In genomic region chr13:67755761-67756160, GRCm38 (mm10) we compare ENCODE assay signal across 15 mouse cellular contexts. TPM values are rescaled to one million over a fixed set of nuclear protein-coding genes. Genes with fewer than 3 reads are reported as not detected.
DNase-seq lines count a peak whose midpoint lies in the region; ATAC-seq lines count a peak whose summit lies in the region.
"Had no signal": no experiment of that assay in that cellular context is flagged by ENCODE, and none has a peak within 500 bp of the region (broad histone marks: within the 10 kb centered on the region; RNA-seq: fewer than 3 reads in every experiment).

No protein-coding gene starts in this region.

- 0 out of 2 replicates have a peak overlapping the region, but pooled peaks have one; percentile 77 for H3K9ac ChIP-seq in forebrain, embryonic 15.5 days (replicated peaks)
- no peak overlapping the region for H3K9ac ChIP-seq in forebrain, embryonic 14.5 days (ENCODE audit: low read length)
- no peak overlapping the region for H3K9ac ChIP-seq in liver, embryonic 13.5 days
- H3K9ac ChIP-seq in liver, embryonic 11.5 days (ENCODE audit: low read depth, low read length) = no peak overlapping the region

- H3K36me3 ChIP-seq in forebrain, embryonic 15.5 days = peaks cover 6% of the 10 kb centered on the region
- no peaks in the 10 kb centered on the region for H3K36me3 ChIP-seq in forebrain, embryonic 14.5 days (ENCODE audit: control insufficient read depth, insufficient read depth, low read length)
- peaks cover 4% of the 10 kb centered on the region; the same call in 1 of the 2 replicates for H3K36me3 ChIP-seq in liver, embryonic 13.5 days
- H3K36me3 ChIP-seq in liver, embryonic 11.5 days (ENCODE audit: control insufficient read depth, insufficient read depth, low read length) = no peaks in the 10 kb centered on the region

- DNase-seq in forebrain, embryonic 14.5 days (ENCODE audit: low spot score) = no peak
- no peak for DNase-seq in liver, embryonic 13.5 days
- no peak for DNase-seq in liver, embryonic 11.5 days (ENCODE audit: low spot score)
- peak; percentile 90 for DNase-seq in adipocyte (ENCODE audit: low spot score)
- peak; percentile 6 for DNase-seq in induced T-regulatory cell, adult 2 months (ENCODE audit: low read depth)
- DNase-seq in spleen, postnatal 36 days (ENCODE audit: low spot score in 2 of 2) = no peak
- no peak for DNase-seq in thymus, postnatal 10 days (ENCODE audit: low spot score in 2 of 2)
- DNase-seq: adrenal gland, postnatal 36 days; cerebellum, adult 11 months; gastrocnemius, postnatal 10 days; kidney, postnatal 14 days; spleen, adult 18-20 months had no signal

- ATAC-seq in forebrain, embryonic 15.5 days (replicated peaks) = no peak
- ATAC-seq in forebrain, embryonic 14.5 days = no peak
- ATAC-seq in liver, embryonic 13.5 days (ENCODE audit: low read depth) = no peak
- ATAC-seq in liver, embryonic 11.5 days (replicated peaks; ENCODE audit: low FRiP score) = no peak

- H3K4me1 ChIP-seq in forebrain, embryonic 15.5 days = peaks cover 8% of the 10 kb centered on the region
- no peaks in the 10 kb centered on the region for H3K4me1 ChIP-seq in forebrain, embryonic 14.5 days (ENCODE audit: control insufficient read depth, insufficient read depth, low read length)
- peaks cover 8% of the 10 kb centered on the region for H3K4me1 ChIP-seq in liver, embryonic 13.5 days (replicated peaks)
- H3K4me1 ChIP-seq in liver, embryonic 11.5 days (replicated peaks; ENCODE audit: control insufficient read depth, insufficient read depth, low read length) = no peaks in the 10 kb centered on the region

- H3K27me3 ChIP-seq in forebrain, embryonic 15.5 days = no peaks in the 10 kb centered on the region
- H3K27me3 ChIP-seq in forebrain, embryonic 14.5 days (replicated peaks; ENCODE audit: control insufficient read depth, insufficient read depth, low read length) = no peaks in the 10 kb centered on the region
- H3K27me3 ChIP-seq in liver, embryonic 13.5 days = no peaks in the 10 kb centered on the region
- H3K27me3 ChIP-seq in liver, embryonic 11.5 days (replicated peaks; ENCODE audit: control insufficient read depth, insufficient read depth, low read length) = no peaks in the 10 kb centered on the region

- no peaks in the 10 kb centered on the region for H3K9me3 ChIP-seq in forebrain, embryonic 15.5 days
- no peaks in the 10 kb centered on the region for H3K9me3 ChIP-seq in forebrain, embryonic 14.5 days (replicated peaks; ENCODE audit: control insufficient read depth, low read length)
- H3K9me3 ChIP-seq in liver, embryonic 13.5 days (replicated peaks) = no peaks in the 10 kb centered on the region
- H3K9me3 ChIP-seq in liver, embryonic 11.5 days (ENCODE audit: control insufficient read depth, low read length) = no peaks in the 10 kb centered on the region
- H3K9me3 ChIP-seq: forebrain, embryonic 10.5 days had no signal

- no peak overlapping the region for H3K27ac ChIP-seq in forebrain, embryonic 15.5 days (replicated peaks)
- H3K27ac ChIP-seq in forebrain, embryonic 14.5 days (ENCODE audit: low read depth, low read length) = no peak overlapping the region
- no peak overlapping the region for H3K27ac ChIP-seq in liver, embryonic 13.5 days
- H3K27ac ChIP-seq in liver, embryonic 11.5 days (ENCODE audit: low read depth, low read length) = no peak overlapping the region
- H3K27ac ChIP-seq: liver, embryonic 14.5 days had no signal

- H3K4me3 ChIP-seq in forebrain, embryonic 15.5 days = peak overlapping the region; percentile 72
- H3K4me3 ChIP-seq in forebrain, embryonic 14.5 days (ENCODE audit: low read depth, low read length) = no peak overlapping the region
- peak overlapping the region; percentile 69; the same call in 1 of the 2 replicates for H3K4me3 ChIP-seq in liver, embryonic 13.5 days (replicated peaks)
- no peak overlapping the region for H3K4me3 ChIP-seq in liver, embryonic 11.5 days (ENCODE audit: low read depth, low read length)

- H3K4me2 ChIP-seq in forebrain, embryonic 15.5 days (replicated peaks) = no peak overlapping the region
- no peak overlapping the region for H3K4me2 ChIP-seq in forebrain, embryonic 14.5 days (ENCODE audit: low read length)
- no peak overlapping the region for H3K4me2 ChIP-seq in liver, embryonic 13.5 days
- H3K4me2 ChIP-seq in liver, embryonic 11.5 days = no peak overlapping the region

- 74% methylated on average over 6 of the region's 6 CpGs for WGBS in forebrain, embryonic 15.5 days
- WGBS in forebrain, embryonic 14.5 days = 80% methylated on average over 6 of the region's 6 CpGs
- WGBS in liver, embryonic 13.5 days (ENCODE audit: insufficient replicate concordance) = 64% methylated on average over 6 of the region's 6 CpGs
- 81% methylated on average over 6 of the region's 6 CpGs for WGBS in liver, embryonic 11.5 days

RNA-seq across cellular contexts. Expression of gene Zfp85, which starts 0.7 kb away (rescaled TPM):
- polyA plus RNA-seq in forebrain, embryonic 15.5 days (2015; fragmentation: Nextera tagmentation; extraction: Ambion mirVana) = 7.1 and 8.6 TPM in 2 replicates
- polyA plus RNA-seq in forebrain, embryonic 14.5 days (2014; fragmentation: Nextera tagmentation; extraction: Ambion mirVana) = 9.8 and 11.8 TPM in 2 replicates
- polyA plus RNA-seq in liver, embryonic 13.5 days (2015; fragmentation: Nextera tagmentation; extraction: Ambion mirVana) = 1.1 and 1.5 TPM in 2 replicates
- polyA plus RNA-seq in liver, embryonic 11.5 days (2014; fragmentation: Nextera tagmentation; extraction: Ambion mirVana) = 3.2 and 3.3 TPM in 2 replicates

RNA-seq across cellular contexts. Expression of gene Zfp493, which starts 23.7 kb away (rescaled TPM):
- 2.8 and 3.5 TPM in 2 replicates for polyA plus RNA-seq in forebrain, embryonic 15.5 days (2015; fragmentation: Nextera tagmentation; extraction: Ambion mirVana)
- polyA plus RNA-seq in forebrain, embryonic 14.5 days (2014; fragmentation: Nextera tagmentation; extraction: Ambion mirVana) = 4.0 TPM in 2 replicates
- 1.1 and 1.2 TPM in 2 replicates for polyA plus RNA-seq in liver, embryonic 13.5 days (2015; fragmentation: Nextera tagmentation; extraction: Ambion mirVana)
- polyA plus RNA-seq in liver, embryonic 11.5 days (2014; fragmentation: Nextera tagmentation; extraction: Ambion mirVana) = 2.3 and 2.6 TPM in 2 replicates

RNA-seq across cellular contexts. Expression of gene Zfp65, which starts 26.8 kb away (rescaled TPM):
- polyA plus RNA-seq in forebrain, embryonic 15.5 days (2015; fragmentation: Nextera tagmentation; extraction: Ambion mirVana) = 11.9 and 13.2 TPM in 2 replicates
- polyA plus RNA-seq in forebrain, embryonic 14.5 days (2014; fragmentation: Nextera tagmentation; extraction: Ambion mirVana) = 4.4 and 5.6 TPM in 2 replicates
- 1.3 and 2.1 TPM in 2 replicates for polyA plus RNA-seq in liver, embryonic 13.5 days (2015; fragmentation: Nextera tagmentation; extraction: Ambion mirVana)
- 3.2 and 3.5 TPM in 2 replicates for polyA plus RNA-seq in liver, embryonic 11.5 days (2014; fragmentation: Nextera tagmentation; extraction: Ambion mirVana)

RNA-seq across cellular contexts. Expression of gene Zfp273, which starts 57.8 kb away (rescaled TPM):
- 13.9 and 14.0 TPM in 2 replicates for polyA plus RNA-seq in forebrain, embryonic 15.5 days (2015; fragmentation: Nextera tagmentation; extraction: Ambion mirVana)
- polyA plus RNA-seq in forebrain, embryonic 14.5 days (2014; fragmentation: Nextera tagmentation; extraction: Ambion mirVana) = 13.9 and 14.0 TPM in 2 replicates
- 1.7 and 2.1 TPM in 2 replicates for polyA plus RNA-seq in liver, embryonic 13.5 days (2015; fragmentation: Nextera tagmentation; extraction: Ambion mirVana)
- polyA plus RNA-seq in liver, embryonic 11.5 days (2014; fragmentation: Nextera tagmentation; extraction: Ambion mirVana) = 3.6 and 4.0 TPM in 2 replicates

Comparison
In these comparisons a context has a peak if more than half of its experiments do, and no peak if none do; other contexts are left out.
1. H3K4me3 ChIP-seq: peak in forebrain, embryonic 15.5 days (single experiment) and liver, embryonic 13.5 days (single experiment); none in forebrain, embryonic 14.5 days (single experiment) and liver, embryonic 11.5 days (single experiment).
2. DNase-seq: peak in adipocyte (single experiment) and induced T-regulatory cell, adult 2 months (single experiment); none in forebrain, embryonic 14.5 days (single experiment), liver, embryonic 13.5 days (single experiment), liver, embryonic 11.5 days (single experiment), spleen, postnatal 36 days (0 of 2) and thymus, postnatal 10 days (0 of 2).